Mouse (Mus musculus) ovary, postnatal 36 days (tissue): ENCODE results near the gene Hist1h2ap.
"Not testable (repeated sequence)": the region's sequence is repeated elsewhere in the genome, so short reads cannot be mapped to it uniquely, and the experiment has no call there.

ENCODE experiments used
- DNase-seq: peaks from one replicate; pipeline ENCODE4 v3.0.0; 2022; ENCODE audit warnings: low spot score, mixed read lengths

The Hist1h2ap gene

DNA sequence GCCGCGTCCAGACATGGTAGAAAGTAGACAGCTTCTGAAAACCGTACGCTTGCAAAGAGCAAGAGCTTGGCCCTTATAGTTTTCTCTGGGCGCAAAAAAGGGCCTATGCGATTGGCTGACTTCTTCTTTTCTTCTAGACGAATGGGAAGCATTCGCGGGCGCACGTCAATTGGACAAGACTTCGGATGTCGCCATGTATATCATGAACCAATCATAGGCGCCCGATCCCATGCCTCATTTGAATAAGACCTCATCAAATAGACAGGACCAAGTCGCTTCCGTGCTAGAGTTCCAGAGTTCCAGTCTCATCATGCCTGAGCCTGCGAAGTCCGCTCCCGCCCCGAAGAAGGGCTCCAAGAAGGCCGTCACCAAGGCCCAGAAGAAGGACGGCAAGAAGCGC lies at the start of gene Hist1h2ap, which contains the start of gene Hist1h2br:
Hist1h2ap (minus strand) TSS at position 47 of the 400 bp plus-strand sequence.
Hist1h2br (plus strand) TSS at position 283 of the 400 bp plus-strand sequence.
- DNase-seq: not testable (repeated sequence)

DNA sequence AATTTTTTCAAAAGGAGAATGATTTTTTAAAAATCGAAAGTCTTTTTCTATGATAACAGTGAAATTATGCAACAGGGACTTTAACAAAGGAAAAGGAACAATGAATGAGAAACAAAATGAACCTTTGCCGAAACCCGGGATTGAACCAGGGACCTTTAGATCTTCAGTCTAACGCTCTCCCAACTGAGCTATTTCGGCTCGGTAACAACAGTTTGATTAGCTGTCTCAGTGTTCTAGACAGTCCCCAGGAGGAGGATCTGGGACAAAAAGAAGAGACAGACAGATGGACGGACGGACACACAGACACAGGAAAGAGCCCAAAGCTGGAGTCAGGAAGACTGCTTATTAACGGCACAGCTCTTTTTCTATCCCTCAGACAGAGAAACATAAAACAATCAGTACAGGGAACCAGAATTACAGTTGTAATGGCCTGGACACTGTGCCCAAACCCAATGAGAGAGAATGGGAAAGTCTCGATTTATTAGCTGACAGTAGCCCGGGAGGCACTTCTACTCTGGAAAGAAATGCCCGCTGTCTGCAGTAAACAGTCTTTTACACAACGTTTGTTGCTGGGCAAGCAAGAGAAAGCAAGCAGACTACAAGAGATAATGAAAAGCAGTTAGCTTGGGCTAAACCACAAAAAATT lies 49.6 kb upstream of the Hist1h2ap start:
- no peak for DNase-seq

DNA sequence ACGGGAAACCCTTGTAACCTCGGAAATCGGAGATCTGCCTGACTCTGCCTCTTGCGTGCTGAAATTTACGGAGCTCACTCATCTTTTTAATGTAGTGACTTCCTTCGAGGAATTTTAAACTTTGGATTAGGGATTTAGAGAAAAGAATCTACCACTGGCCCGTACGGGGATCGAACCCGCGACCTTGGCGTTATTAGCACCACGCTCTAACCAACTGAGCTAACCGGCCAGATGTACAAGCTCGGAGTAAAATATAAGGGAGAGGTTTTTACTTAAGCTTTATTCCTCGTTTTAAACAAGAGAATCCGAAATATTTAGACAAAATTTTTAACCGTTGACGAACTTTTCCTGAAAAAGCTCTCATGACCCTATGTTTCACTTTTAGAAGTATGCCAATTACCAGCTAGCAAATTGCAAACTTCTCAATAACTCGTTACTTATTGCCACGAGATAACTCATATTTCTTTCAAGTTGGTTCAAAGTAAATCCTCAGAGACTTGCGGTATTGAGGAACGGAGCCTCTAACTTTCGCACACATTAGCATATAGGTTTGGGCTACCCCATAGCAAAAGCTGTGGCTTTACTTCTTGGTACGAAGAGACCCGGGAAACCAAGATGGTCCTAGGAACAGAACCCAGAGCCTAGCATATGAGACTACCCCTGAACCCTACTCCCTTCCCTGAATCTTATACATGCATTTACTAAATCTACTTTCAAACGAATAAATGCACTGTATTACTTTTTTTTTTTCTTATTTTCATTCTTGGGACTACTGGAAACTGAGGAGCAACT lies 48.8 kb upstream of the Hist1h2ap start:
- peak; percentile 19 for DNase-seq

DNA sequence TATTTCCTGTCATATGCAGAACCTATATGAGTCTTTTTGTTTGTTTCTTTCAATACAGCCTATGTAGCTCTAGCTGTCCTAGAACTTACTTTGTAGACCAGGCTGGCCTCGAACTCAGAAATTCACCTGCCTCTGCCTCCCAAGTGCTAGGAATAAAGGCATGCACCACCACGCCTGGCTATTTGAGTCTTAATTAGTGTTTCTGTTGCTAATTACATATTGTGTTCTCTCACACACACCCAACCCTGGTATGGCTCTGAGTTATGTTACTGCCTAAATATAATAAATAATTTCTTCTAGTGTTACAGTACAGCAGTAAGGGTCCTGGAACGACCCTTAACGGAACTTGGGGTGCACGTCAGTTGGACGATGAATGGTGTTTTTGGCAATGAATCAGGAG lies 47.4 kb upstream of the Hist1h2ap start:
- DNase-seq: no peak

DNA sequence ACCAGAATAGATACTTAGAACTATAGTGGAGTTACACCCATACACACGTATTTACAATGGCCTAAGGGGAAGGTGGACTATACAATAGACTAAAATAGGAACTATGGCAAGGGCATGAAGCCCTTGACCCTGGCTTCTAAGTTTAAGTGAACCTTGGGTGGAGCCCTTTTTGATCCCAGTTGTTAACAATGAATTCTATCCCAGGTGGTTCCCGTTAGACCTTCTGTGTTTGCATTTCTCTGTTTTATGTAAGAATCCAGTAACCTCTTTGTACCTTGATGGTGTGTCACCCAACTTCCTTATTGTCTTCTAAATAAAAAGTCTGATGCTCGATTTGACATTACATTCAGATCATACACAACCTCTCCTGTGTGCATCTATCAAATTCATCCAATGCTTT lies 32.2 kb upstream of the Hist1h2ap start:
- not testable (repeated sequence) for DNase-seq

DNA sequence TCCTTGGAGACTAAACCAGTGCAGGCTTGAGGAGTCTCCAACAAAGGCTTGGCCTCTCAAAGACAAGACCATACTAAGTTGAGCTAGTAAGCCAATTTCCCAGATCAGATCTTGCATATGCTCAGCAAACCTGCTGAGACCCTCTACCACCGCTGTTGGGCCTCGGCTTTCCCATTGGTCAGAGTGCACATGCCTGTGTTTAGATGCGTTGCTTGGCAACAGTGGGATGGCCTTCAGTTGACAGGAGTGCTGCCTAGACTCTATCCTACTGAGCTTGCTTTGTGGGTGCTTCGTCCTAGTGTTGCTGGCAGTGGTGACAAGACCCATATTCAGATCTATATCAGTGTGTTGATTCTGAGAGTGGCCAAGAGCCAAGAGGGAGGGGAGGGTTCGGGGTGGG lies 28.3 kb upstream of the Hist1h2ap start:
- no peak for DNase-seq

DNA sequence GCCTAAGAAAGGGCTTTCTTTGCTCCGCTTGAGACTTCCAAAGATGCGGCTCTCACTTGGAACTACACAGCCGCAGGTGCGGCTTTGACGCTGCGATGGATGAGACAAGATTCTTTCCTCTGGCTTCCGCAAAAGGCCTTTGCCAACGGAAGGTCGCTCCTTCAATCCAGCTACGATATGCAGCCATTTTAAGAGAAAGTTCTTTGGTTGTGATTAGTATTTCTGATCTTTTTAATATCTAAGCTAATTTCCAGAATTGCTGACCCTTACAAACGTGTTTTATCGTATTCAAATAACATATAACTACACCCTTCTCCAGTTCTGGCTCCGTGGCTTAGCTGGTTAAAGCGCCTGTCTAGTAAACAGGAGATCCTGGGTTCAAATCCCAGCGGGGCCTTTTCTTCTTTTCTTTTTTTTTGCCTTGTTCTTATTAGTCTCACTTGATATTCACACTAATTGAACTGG lies 22.4 kb upstream of the Hist1h2ap start:
- no peak for DNase-seq

DNA sequence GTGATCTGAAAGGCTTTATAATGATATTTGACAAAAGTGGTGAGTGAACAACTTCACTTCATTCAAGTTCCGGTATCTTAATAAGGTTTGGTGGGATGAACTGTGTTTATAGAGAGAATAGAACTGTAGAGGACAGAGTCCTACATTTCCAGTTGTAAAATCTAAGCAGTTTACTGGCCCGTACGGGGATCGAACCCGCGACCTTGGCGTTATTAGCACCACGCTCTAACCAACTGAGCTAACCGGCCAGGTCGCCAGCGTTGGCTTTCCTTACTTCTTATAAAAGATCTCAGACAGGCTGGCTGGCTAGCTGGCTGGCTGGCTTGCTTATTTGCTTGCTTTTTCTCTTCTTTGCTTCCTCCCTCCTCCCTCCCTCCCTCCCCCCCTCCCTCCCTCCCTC lies 21.8 kb upstream of the Hist1h2ap start:
- peak; percentile 71 for DNase-seq

DNA sequence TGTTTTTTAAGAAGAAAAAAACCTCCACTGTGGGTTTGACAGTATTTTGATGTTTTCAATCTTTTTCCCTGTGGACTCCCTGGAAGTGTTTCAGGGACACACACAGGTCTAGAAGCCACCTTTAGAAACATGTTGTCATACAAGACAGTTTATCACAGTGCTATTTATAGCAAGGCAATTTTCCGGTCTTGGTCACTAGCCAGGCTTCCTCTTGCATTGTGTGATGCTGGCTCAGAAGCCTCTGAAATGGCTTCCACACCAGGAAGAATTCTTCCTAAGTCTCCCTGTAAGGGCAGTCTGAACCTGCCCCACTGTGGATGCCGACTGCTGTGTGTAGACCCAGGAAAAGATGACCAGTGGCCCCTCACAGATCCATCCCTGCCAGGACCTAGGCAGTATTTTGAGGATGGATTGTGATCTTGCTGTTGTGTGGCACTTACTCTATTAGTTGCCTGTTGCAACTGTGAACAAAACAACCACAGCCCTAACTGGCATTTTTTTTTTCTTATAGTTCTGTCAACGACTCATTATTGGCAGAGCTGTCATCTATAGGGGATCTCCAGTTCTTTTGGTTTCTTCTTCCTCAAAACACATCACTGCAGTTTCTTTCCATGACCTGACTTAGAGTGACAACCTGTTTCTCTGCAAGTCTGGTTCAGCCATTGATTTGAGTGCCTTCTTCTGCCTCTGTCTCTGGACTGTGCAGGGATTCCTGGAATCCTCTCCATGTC lies 19.1 kb upstream of the Hist1h2ap start:
- no peak for DNase-seq

DNA sequence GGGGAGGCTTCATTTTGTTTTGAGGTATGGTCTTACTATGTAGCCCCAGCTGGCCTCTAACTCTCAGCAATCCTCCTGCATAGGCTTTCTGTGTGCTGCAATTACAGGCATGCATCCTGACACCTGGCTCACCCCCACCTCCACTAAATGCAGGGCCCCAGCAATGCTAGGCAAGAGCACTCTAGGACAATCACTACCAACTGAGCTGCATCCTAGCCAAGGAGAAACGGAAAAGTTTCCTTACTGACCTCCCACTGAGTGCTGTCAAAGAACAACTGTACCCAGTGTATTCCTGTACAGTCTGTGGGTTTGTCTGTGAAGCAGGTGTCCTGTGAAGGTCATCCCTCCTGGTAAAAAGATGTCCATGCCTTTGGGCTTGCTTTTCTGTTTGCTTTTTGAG lies 17.4 kb upstream of the Hist1h2ap start:
- not testable (repeated sequence) for DNase-seq

DNA sequence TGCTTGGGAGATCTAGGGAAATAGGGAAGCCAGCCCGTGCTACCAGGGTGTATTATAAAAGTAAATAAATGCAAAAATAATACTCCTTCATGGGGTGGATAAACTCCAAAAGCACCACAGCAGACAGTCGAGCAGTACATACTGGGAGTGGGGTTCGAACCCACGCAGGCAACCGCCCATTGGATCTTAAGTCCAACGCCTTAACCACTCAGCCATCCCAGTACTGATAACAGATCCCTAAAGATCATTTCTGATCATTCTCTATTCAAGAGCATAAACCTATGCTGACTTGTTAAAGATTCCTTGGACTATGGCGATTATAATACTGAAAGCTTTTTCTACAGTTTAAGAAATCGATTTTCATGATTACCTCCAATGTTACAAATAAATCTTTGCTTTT lies 14.6 kb upstream of the Hist1h2ap start:
- DNase-seq: no peak

DNA sequence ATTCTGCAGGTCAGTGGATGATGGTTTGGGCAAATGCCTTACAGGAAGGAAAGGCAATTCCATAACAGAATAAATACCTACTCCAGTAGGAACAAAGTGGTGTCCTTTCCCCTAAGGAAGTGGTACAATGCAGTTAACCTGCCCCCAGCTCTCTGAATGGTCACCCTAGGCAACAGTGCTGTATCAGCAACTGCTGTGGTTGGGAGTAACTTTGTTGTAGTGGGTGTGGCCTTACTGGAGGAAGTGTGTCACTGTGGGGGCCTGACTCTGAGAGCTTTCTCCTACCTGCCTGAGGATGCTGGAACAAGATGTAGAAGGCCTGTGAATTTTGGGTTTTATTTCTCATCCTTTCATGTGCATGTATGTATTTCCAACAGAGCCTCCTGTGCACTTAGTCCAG lies 13.0 kb upstream of the Hist1h2ap start:
- DNase-seq: not testable (repeated sequence)

DNA sequence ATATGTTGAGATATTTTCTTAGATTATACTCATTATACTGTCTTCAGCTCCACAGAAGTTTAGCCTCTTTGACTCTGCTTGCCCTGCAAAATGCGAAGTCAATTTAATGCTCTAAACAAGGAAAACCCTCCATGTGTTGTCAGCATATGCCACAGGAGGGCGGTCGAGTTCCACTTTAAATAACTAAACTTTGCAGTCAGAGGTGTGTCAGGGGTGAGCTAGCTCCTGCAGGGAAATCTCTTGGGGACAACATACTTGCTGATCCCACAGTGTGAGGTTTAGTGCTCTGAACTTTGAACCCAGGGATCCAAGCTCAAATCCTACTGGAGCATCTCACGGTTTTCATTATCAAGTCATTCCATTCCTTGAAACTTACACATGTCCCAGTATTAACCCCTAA lies 7.2 kb upstream of the Hist1h2ap start:
- DNase-seq: not testable (repeated sequence)

DNA sequence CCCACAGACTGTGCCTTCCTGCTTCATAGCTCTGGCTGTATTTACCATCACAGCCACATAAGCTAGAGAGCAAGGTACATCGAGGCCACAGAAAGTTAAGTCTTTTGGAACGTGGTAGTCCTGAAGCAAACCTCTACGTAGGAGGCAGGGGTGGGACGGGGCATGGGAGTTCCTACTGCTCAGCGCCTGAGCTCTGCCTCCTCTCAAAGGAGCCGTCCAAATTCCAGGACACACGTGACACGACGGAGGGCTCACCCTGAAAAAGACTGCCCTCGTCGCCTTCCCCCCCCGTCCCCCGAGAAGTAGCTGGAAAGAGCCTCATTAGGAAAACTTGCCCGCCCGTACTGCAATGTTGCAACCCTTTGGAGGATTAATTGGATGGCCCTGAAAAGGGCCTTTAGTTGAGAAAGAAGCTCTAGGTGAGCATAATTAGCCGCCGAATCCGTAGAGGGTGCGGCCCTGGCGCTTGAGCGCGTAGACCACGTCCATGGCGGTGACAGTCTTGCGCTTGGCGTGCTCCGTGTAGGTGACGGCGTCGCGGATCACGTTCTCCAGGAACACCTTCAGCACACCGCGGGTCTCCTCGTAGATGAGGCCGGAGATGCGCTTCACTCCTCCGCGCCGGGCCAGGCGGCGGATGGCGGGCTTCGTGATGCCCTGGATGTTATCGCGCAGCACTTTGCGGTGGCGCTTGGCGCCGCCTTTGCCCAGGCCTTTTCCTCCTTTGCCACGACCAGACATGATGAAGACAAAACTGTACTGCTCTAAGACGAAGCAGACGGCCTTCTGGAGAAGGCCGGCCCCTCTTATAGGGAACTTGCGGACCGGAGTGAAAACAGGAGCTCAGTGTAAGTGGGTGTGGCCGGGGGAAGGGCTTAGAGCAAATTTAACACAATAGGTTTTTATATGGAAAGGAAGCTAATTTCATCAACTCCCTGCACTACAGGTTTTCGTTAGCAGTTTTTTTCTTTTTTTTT lies 1.6 kb downstream of the Hist1h2ap start, which contains the start of gene Hist1h4n:
Hist1h4n (minus strand) TSS at position 779 of the 977 bp plus-strand sequence.
- DNase-seq: not testable (repeated sequence)

DNA sequence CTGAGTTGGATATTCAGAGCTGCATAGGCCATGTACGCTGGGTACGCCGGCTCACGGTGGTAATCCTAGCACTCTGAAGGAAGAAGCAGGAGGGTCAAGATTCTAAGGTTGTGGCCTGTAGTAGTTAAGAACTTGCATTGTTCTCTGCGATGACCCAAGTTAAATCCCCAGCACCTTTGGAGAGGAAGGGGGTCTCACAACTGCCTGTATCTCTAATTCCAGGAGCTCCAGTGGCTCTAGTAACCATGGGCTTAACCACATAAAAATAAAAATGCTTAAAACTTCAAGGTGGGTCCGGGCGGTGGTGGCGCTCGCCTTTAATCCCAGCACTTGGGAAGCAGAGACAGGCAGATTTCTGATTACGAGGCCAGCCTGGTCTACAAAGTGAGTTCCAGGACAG lies 3.0 kb downstream of the Hist1h2ap start:
- DNase-seq: no peak

DNA sequence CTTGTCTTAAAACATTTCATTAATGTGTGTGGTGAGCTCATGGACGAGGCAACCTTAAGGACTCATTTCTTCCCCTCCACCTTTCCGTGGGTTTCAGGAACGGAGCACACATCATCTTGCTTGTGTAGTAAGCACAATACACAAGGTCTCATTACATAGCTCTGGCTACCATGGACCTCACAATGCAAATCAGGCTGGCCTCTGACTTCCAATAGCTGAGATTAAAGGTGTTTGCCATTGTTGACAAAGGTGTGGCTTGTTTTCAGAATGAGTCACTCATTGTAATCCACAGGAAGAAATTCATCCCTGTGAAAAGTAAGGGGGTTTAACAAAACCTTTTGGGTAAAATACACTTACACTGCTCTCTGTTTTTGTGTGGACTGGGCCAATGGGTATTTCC lies 4.8 kb downstream of the Hist1h2ap start:
- no peak for DNase-seq

DNA sequence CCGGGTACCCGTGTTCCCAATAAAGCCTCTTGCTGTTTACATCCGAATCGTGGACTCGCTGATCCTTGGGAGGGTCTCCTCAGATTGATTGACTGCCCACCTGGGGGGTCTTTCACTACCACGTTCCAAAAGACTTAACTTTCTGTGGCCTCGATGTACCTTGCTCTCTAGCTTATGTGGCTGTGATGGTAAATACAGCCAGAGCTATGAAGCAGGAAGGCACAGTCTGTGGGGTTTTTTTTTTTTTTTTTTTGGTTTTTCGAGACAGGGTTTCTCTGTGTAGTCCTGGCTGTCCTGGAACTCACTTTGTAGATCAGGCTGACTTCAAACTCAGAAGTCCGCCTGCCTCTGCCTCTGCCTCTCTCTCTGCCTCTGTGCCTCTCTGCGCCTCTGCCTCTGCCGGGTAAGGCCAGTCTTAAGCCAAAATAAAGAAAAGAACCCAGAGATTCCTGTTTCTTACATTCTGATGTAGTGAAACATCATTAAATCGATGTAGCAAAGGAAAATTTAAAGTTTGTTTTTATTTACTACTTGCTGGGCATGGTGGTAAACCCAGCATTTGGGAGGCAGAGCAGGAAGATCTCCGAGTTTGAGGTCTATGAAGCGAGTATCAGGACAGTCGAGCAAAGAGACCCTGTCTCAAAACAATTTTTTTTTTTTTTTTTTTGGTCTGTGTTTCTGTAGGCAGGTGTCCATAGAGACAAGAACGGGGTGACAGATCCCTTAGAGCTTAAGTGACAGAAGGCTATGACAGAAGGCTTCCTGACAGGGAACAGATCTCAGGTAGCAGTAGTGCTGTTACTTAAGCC lies 13.0 kb downstream of the Hist1h2ap start:
- not testable (repeated sequence) for DNase-seq

DNA sequence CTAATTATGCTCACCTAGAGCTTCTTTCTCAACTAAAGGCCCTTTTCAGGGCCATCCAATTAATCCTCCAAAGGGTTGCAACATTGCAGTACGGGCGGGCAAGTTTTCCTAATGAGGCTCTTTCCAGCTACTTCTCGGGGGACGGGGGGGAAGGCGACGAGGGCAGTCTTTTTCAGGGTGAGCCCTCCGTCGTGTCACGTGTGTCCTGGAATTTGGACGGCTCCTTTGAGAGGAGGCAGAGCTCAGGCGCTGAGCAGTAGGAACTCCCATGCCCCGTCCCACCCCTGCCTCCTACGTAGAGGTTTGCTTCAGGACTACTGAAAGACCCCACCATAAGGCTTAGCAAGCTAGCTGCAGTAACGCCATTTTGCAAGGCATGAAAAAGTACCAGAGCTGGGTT lies 21.2 kb downstream of the Hist1h2ap start:
- DNase-seq: not testable (repeated sequence)

DNA sequence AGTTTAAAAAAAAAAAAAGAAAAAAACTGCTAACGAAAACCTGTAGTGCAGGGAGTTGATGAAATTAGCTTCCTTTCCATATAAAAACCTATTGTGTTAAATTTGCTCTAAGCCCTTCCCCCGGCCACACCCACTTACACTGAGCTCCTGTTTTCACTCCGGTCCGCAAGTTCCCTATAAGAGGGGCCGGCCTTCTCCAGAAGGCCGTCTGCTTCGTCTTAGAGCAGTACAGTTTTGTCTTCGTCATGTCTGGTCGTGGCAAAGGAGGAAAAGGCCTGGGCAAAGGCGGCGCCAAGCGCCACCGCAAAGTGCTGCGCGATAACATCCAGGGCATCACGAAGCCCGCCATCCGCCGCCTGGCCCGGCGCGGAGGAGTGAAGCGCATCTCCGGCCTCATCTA lies 21.8 kb downstream of the Hist1h2ap start, which contains the start of gene Hist1h4m:
Hist1h4m (plus strand) TSS at position 208 of the 400 bp plus-strand sequence.
- peak; percentile 38 for DNase-seq

DNA sequence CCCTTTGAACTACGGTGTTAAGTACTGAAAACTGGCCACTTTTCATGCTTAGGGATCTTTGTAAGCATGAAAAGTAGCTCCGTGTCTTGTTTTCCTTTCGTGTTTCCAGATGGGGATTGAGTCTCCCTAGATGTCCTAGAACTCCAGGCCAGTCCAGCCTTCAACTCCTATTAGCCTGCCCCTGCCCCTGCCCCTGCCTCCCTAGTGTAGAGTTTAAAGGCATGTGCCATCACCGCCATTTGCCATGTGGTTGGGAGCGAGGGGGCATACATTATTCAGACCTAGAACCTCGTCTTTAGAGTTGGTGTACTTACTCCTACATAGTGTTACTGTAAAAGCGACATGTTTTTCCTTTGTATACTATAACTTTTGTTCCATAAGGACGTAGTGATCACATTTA lies 22.2 kb downstream of the Hist1h2ap start:
- not testable (repeated sequence) for DNase-seq
